Mouse (Mus musculus) testis, adult 2 months (tissue): ENCODE measurements at regions not wholly inside any gene's neighbourhood (a gene's known extent, or its start where the extent isn't known, plus 50 kb on each side); places are given as distances from the start of the nearest gene placed in this dataset.
"Not testable (repeated sequence)": the region's sequence is repeated elsewhere in the genome, so short reads cannot be mapped to it uniquely, and the experiment has no call there.

Experiments used
- H3K27ac ChIP-seq: fragments of 200-500 bp; 2 replicates; pipeline ENCODE4 v1.5.1; 2012; ENCODE audit warnings: low read depth, low read length; ENCODE audit not compliant: control insufficient read depth, insufficient read depth
- H3K27me3 ChIP-seq: fragments of 200-500 bp; 2 replicates; pipeline ENCODE4 v1.6.1; 2012; ENCODE audit warnings: mild to moderate bottlenecking, low read length, moderate library complexity; ENCODE audit not compliant: control insufficient read depth, insufficient read depth
- H3K36me3 ChIP-seq: fragments of 200-500 bp; 2 replicates; pipeline ENCODE4 v1.6.1; 2012; ENCODE audit warnings: mild to moderate bottlenecking, low read length; ENCODE audit not compliant: control insufficient read depth, insufficient read depth
- H3K4me1 ChIP-seq: fragments of 200-500 bp; 2 replicates; pipeline ENCODE4 v1.6.1; 2012; ENCODE audit warnings: low read length; ENCODE audit not compliant: control insufficient read depth, insufficient read depth
- H3K4me3 ChIP-seq: fragments of 200-500 bp; 2 replicates; pipeline ENCODE4 v1.5.1; 2012; ENCODE audit warnings: low read depth, mild to moderate bottlenecking, low read length, moderate library complexity, mixed read lengths; ENCODE audit not compliant: control insufficient read depth
- CTCF ChIP-seq: fragments of 200-500 bp; IDR thresholded peaks from 2 replicates; pipeline ENCODE4 v1.5.1; 2012; ENCODE audit warnings: low read depth, mild to moderate bottlenecking, inconsistent platforms, low read length, moderate library complexity; ENCODE audit not compliant: control insufficient read depth, insufficient read depth, insufficient replicate concordance
- POLR2A ChIP-seq: fragments of 200-500 bp; IDR thresholded peaks from 2 replicates; pipeline ENCODE4 v1.6.1; 2012; ENCODE audit warnings: low read depth, mild to moderate bottlenecking, inconsistent platforms, low read length, moderate library complexity; ENCODE audit not compliant: control insufficient read depth

DNA sequence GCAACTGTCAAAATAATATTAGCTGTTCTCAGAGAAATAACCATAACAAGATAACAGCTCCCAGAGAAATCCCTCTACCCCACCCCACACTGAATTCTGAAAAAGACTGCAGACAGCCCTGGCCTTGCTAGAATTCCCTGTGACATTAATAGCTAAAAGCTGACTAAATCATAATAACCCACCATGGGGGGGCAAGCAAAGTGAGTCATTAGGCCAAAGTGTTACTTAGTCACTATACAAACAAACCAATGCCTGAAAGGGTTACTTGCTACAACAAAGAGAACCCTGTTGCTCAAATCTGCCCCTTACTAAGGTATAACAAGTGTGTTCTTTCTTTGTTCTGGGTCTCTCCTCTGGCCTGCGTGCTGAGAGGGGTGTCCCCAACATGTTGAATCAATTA, 609.1 kb upstream of the Ppp6c start:
- no peaks in the 10 kb centered on the region for H3K27me3 ChIP-seq
- TF ChIP-seq POLR2A, result no peak
- no peak for TF ChIP-seq CTCF
- no peaks in the 10 kb centered on the region for H3K4me1 ChIP-seq
- H3K4me3 ChIP-seq, result no peak overlapping the region
- H3K36me3 ChIP-seq, result no peaks in the 10 kb centered on the region
- H3K27ac ChIP-seq, result no peak overlapping the region

DNA sequence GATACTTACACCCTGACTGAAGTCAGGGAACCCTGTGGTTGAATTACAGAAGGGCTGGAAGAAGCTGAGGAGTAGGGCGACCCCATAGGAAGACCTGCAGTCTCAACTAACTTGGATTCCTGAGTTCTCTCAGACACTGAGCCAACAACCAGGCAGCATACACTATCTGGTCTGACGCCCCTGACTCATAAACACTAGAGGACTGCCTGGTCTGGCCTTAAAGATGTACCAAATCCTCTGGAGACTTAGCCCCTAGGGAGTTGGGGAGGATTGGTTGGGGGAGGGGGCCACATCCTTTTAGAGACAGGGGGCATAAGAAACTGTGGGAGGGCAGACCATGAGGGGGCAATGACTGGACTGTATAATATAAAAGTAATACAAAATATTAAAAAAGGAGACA, 597.6 kb upstream of the Ppp6c start:
- no peaks in the 10 kb centered on the region for H3K4me1 ChIP-seq
- TF ChIP-seq POLR2A (no peak), CTCF (no peak)
- H3K4me3 ChIP-seq, result no peak overlapping the region
- no peaks in the 10 kb centered on the region for H3K36me3 ChIP-seq
- no peak overlapping the region for H3K27ac ChIP-seq
- H3K27me3 ChIP-seq, result no peaks in the 10 kb centered on the region

DNA sequence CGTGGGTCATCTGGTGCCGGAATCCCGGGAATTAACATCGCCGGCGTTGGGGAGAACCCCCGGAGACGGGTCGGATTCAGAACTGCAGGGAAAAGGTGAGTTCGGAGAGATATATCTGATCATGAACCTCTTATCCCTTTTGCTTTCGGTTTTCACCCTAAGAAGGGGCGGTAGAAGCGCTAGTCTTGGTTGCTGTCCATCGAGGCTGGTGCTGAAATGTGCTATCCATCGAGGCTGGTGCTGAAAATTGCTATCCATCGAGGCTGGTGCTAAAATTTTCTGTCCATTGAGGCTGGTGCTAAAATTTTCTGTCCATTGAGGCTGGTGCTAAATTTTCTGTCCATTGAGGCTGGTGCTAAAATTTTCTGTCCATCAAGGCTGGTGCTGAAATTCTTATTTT, 580.4 kb upstream of the Ppp6c start:
- H3K36me3 ChIP-seq, H3K27ac ChIP-seq, H3K4me1 ChIP-seq, H3K27me3 ChIP-seq: not testable (repeated sequence)
- H3K4me3 ChIP-seq, result peak overlapping the region; percentile 13
